Mouse (Mus musculus): ENCODE measurements around the gene Wdr83os.

Wdr83os gene

GRCm38 (mm10) chr8:85080532-85081215, at the start of gene Wdr83os:
TSS of gene Wdr83os (plus strand) at chr8:85080740.
- DNase-seq (ENCODE audit: low spot score in 2 of 2), result peak in 1 of 2 experiments; percentile 32

GRCm38 (mm10) chr8:85032622-85033311, 47.8 kb upstream of the Wdr83os start:
- DNase-seq (ENCODE audit: low spot score in 2 of 2), result no peak

- no peak for DNase-seq (ENCODE audit: low spot score in 2 of 2)
Observed at GRCm38 (mm10) chr8:85033867-85034266, 46.7 kb upstream of the Wdr83os start.

GRCm38 (mm10) chr8:85034764-85035163, 45.8 kb upstream of the Wdr83os start:
- peak; percentile 55 to 57 for DNase-seq (ENCODE audit: low spot score in 2 of 2)

- no peak for DNase-seq (ENCODE audit: low spot score in 2 of 2)
Observed at GRCm38 (mm10) chr8:85035165-85035727, 45.3 kb upstream of the Wdr83os start.

GRCm38 (mm10) chr8:85035728-85036310, 44.7 kb upstream of the Wdr83os start:
- peak in 1 of 2 experiments; percentile 18 for DNase-seq (ENCODE audit: low spot score in 2 of 2)

GRCm38 (mm10) chr8:85036381-85036717, 44.2 kb upstream of the Wdr83os start:
- DNase-seq (ENCODE audit: low spot score in 2 of 2), result no peak

- DNase-seq (ENCODE audit: low spot score in 2 of 2), result peak; percentile 82 to 90
Observed at GRCm38 (mm10) chr8:85036718-85037365, 43.7 kb upstream of the Wdr83os start, which contains the start of gene Tnpo2. TSS of gene Tnpo2 (plus strand) at chr8:85036915.

GRCm38 (mm10) chr8:85037366-85037680, 43.2 kb upstream of the Wdr83os start:
- no peak for DNase-seq (ENCODE audit: low spot score in 2 of 2)

- DNase-seq (ENCODE audit: low spot score in 2 of 2), result peak in 1 of 2 experiments; percentile 55
Observed at GRCm38 (mm10) chr8:85037681-85038531, 42.6 kb upstream of the Wdr83os start.

GRCm38 (mm10) chr8:85043619-85044018, 36.9 kb upstream of the Wdr83os start:
- DNase-seq (ENCODE audit: low spot score in 2 of 2), result no peak

- DNase-seq (ENCODE audit: low spot score in 2 of 2), result no peak
Observed at GRCm38 (mm10) chr8:85057367-85057766, 23.2 kb upstream of the Wdr83os start.

- DNase-seq (ENCODE audit: low spot score in 2 of 2), result peak; percentile 86
Observed at GRCm38 (mm10) chr8:85059879-85060616, 20.5 kb upstream of the Wdr83os start, which contains the start of gene Fbxw9. TSS of gene Fbxw9 (plus strand) at chr8:85060055.

GRCm38 (mm10) chr8:85062603-85063002, 17.9 kb upstream of the Wdr83os start:
- no peak for DNase-seq (ENCODE audit: low spot score in 2 of 2)

- no peak for DNase-seq (ENCODE audit: low spot score in 2 of 2)
Observed at GRCm38 (mm10) chr8:85065213-85065612, 15.3 kb upstream of the Wdr83os start.

- DNase-seq (ENCODE audit: low spot score in 2 of 2), result no peak
Observed at GRCm38 (mm10) chr8:85067155-85067554, 13.4 kb upstream of the Wdr83os start.

- DNase-seq (ENCODE audit: low spot score in 2 of 2), result no peak
Observed at GRCm38 (mm10) chr8:85067982-85068381, 12.6 kb upstream of the Wdr83os start, which contains the start of gene Gm5741. TSS of gene Gm5741 (minus strand) at chr8:85067982.

GRCm38 (mm10) chr8:85071041-85071440, 9.5 kb upstream of the Wdr83os start:
- DNase-seq (ENCODE audit: low spot score in 2 of 2), result no peak

GRCm38 (mm10) chr8:85071514-85072281, 8.8 kb upstream of the Wdr83os start, which contains the start of gene Dhps:
TSS of gene Dhps (plus strand) at chr8:85071757.
- peak; percentile 87 to 91 for DNase-seq (ENCODE audit: low spot score in 2 of 2)

Data from frontal cortex, postnatal 14 days (tissue).